Mouse (Mus musculus) adrenal gland, postnatal 14 days (tissue): ENCODE results near the gene Stub1. TPM values are rescaled to one million over a fixed set of nuclear protein-coding genes. Genes with fewer than 3 reads are reported as not detected.
A peak's percentile ranks its signal among the peaks of the same experiment; 100 is the strongest.

Experiments
- DNase-seq: peaks from one replicate; pipeline ENCODE4 v3.0.0; 2021; ENCODE audit warnings: mixed read lengths
- long read RNA-seq, 2 experiments: library from polyadenylated mRNA; stranded (forward); transcript quantifications; one replicate each; pipeline ENCODE4 v2.0.0; 2021
- total RNA-seq: library from RNA; stranded (reverse); gene quantifications from 2 replicates; pipeline ENCODE4 v1.2.3, GENCODE M21; 2021

The Stub1 gene
- total RNA-seq = 149 and 160 TPM in 2 replicates
- long read RNA-seq, experiment 1, transcript Stub1-201 (7 exons, 1,803 nt) = major isoform, 285 of 392 reads
- long read RNA-seq, experiment 1, transcript Stub1-207 (7 exons, 1,341 nt) = minor isoform, 12 of 392 reads
- long read RNA-seq, experiment 1, transcript Stub1-202 (5 exons, 1,498 nt) = minor isoform, 9 of 392 reads
- long read RNA-seq, experiment 1, transcript Stub1-206 (6 exons, 1,408 nt) = minor isoform, 15 of 392 reads
- long read RNA-seq, experiment 1, partial matches to known transcripts = 24 of 392 reads
- long read RNA-seq, experiment 1, other reads (novel, unspliced or antisense) = 45 of 392 reads
- long read RNA-seq, experiment 2, transcript Stub1-207 (7 exons, 1,341 nt) = minor isoform, 6 of 301 reads
- long read RNA-seq, experiment 2, transcript Stub1-202 (5 exons, 1,498 nt) = minor isoform, 7 of 301 reads
- long read RNA-seq, experiment 2, transcript Stub1-206 (6 exons, 1,408 nt) = minor isoform, 28 of 301 reads
- long read RNA-seq, experiment 2, transcript Stub1-201 (7 exons, 1,803 nt) = major isoform, 206 of 301 reads
- long read RNA-seq, experiment 2, partial matches to known transcripts = 26 of 301 reads
- long read RNA-seq, experiment 2, other reads (novel, unspliced or antisense) = 24 of 301 reads

- DNase-seq = peak; percentile 96
These were observed at the start of gene Stub1 for GRCm38 (mm10) chr17:25833291-25833663. Gene Stub1 (minus strand): TSS chr17:25833404.

GRCm38 (mm10) chr17:25882306-25882705 is 49.1 kb upstream of the Stub1 start:
- peak; percentile 68 for DNase-seq

GRCm38 (mm10) chr17:25881691-25882090 is 48.5 kb upstream of the Stub1 start:
- no peak for DNase-seq

GRCm38 (mm10) chr17:25880913-25881641 is 47.9 kb upstream of the Stub1 start:
- DNase-seq = no peak

GRCm38 (mm10) chr17:25880196-25880910 is 47.1 kb upstream of the Stub1 start, which contains the start of gene Wfikkn1:
Gene Wfikkn1 (minus strand): TSS chr17:25880858.
- DNase-seq = no peak

GRCm38 (mm10) chr17:25879750-25880149 is 46.5 kb upstream of the Stub1 start:
- no peak for DNase-seq

GRCm38 (mm10) chr17:25879261-25879660 is 46.1 kb upstream of the Stub1 start:
- peak; percentile 78 for DNase-seq

GRCm38 (mm10) chr17:25878611-25879180 is 45.5 kb upstream of the Stub1 start:
- DNase-seq = no peak

- no peak for DNase-seq
These were observed 44.8 kb upstream of the Stub1 start for GRCm38 (mm10) chr17:25877741-25878610.

- DNase-seq = no peak
These were observed 43.8 kb upstream of the Stub1 start for GRCm38 (mm10) chr17:25877025-25877424.

GRCm38 (mm10) chr17:25876347-25876915 is 43.2 kb upstream of the Stub1 start:
- DNase-seq = peak; percentile 36

GRCm38 (mm10) chr17:25875171-25876136 is 42.2 kb upstream of the Stub1 start:
- peak; percentile 95 for DNase-seq

GRCm38 (mm10) chr17:25874721-25875170 is 41.5 kb upstream of the Stub1 start, which contains the start of gene Mettl26:
Gene Mettl26 (plus strand): TSS chr17:25875074.
- DNase-seq = peak; percentile 91

GRCm38 (mm10) chr17:25874148-25874720 is 41.0 kb upstream of the Stub1 start:
- peak; percentile 53 for DNase-seq

- no peak for DNase-seq
These were observed 40.4 kb upstream of the Stub1 start for GRCm38 (mm10) chr17:25873405-25874147.

GRCm38 (mm10) chr17:25872676-25873075 is 39.5 kb upstream of the Stub1 start:
- DNase-seq = no peak

GRCm38 (mm10) chr17:25871566-25871965 is 38.4 kb upstream of the Stub1 start:
- peak; percentile 75 for DNase-seq

- no peak for DNase-seq
These were observed 36.8 kb upstream of the Stub1 start for GRCm38 (mm10) chr17:25869954-25870353.
